Mouse (Mus musculus): ENCODE data around the gene Akap13.

Gene Akap13

GRCm38 (mm10) chr7:75559119-75559518 lies 103.8 kb downstream of the Akap13 start:
- DNase-seq (ENCODE audit: low spot score in 2 of 2) = no peak

GRCm38 (mm10) chr7:75559915-75560314 lies 104.6 kb downstream of the Akap13 start:
- DNase-seq (ENCODE audit: low spot score in 2 of 2) = no peak

GRCm38 (mm10) chr7:75560566-75560965 lies 105.2 kb downstream of the Akap13 start:
- no peak for DNase-seq (ENCODE audit: low spot score in 2 of 2)

- DNase-seq (ENCODE audit: low spot score in 2 of 2) = no peak
Observed at GRCm38 (mm10) chr7:75561134-75561533, 105.8 kb downstream of the Akap13 start.

GRCm38 (mm10) chr7:75568276-75568675 lies 112.9 kb downstream of the Akap13 start:
- no peak for DNase-seq (ENCODE audit: low spot score in 2 of 2)

GRCm38 (mm10) chr7:75568883-75569282 lies 113.5 kb downstream of the Akap13 start:
- no peak for DNase-seq (ENCODE audit: low spot score in 2 of 2)

GRCm38 (mm10) chr7:75570218-75570617 lies 114.9 kb downstream of the Akap13 start:
- DNase-seq (ENCODE audit: low spot score in 2 of 2) = no peak

GRCm38 (mm10) chr7:75571078-75571477 lies 115.7 kb downstream of the Akap13 start:
- no peak for DNase-seq (ENCODE audit: low spot score in 2 of 2)

GRCm38 (mm10) chr7:75572127-75572526 lies 116.8 kb downstream of the Akap13 start:
- DNase-seq (ENCODE audit: low spot score in 2 of 2) = no peak

GRCm38 (mm10) chr7:75575120-75575649 lies 119.9 kb downstream of the Akap13 start:
- no peak for DNase-seq (ENCODE audit: low spot score in 2 of 2)

- DNase-seq (ENCODE audit: low spot score in 2 of 2) = no peak
Observed at GRCm38 (mm10) chr7:75575800-75576585, 120.7 kb downstream of the Akap13 start.

GRCm38 (mm10) chr7:75576851-75577250 lies 121.5 kb downstream of the Akap13 start:
- DNase-seq (ENCODE audit: low spot score in 2 of 2) = no peak

GRCm38 (mm10) chr7:75577353-75577752 lies 122.0 kb downstream of the Akap13 start:
- DNase-seq (ENCODE audit: low spot score in 2 of 2) = no peak

- no peak for DNase-seq (ENCODE audit: low spot score in 2 of 2)
Observed at GRCm38 (mm10) chr7:75578647-75579046, 123.3 kb downstream of the Akap13 start.

GRCm38 (mm10) chr7:75582091-75582490 lies 126.8 kb downstream of the Akap13 start:
- DNase-seq (ENCODE audit: low spot score in 2 of 2) = no peak

GRCm38 (mm10) chr7:75584100-75584499 lies 128.8 kb downstream of the Akap13 start:
- no peak for DNase-seq (ENCODE audit: low spot score in 2 of 2)

GRCm38 (mm10) chr7:75585409-75585808 lies 130.1 kb downstream of the Akap13 start:
- no peak for DNase-seq (ENCODE audit: low spot score in 2 of 2)

- DNase-seq (ENCODE audit: low spot score in 2 of 2) = no peak
Observed at GRCm38 (mm10) chr7:75586113-75586512, 130.8 kb downstream of the Akap13 start.

- no peak for DNase-seq (ENCODE audit: low spot score in 2 of 2)
Observed at GRCm38 (mm10) chr7:75587727-75588126, 132.4 kb downstream of the Akap13 start.

- no peak for DNase-seq (ENCODE audit: low spot score in 2 of 2)
Observed at GRCm38 (mm10) chr7:75589304-75589973, 134.1 kb downstream of the Akap13 start.

- DNase-seq (ENCODE audit: low spot score in 2 of 2) = no peak
Observed at GRCm38 (mm10) chr7:75591961-75592360, 136.6 kb downstream of the Akap13 start.

- no peak for DNase-seq (ENCODE audit: low spot score in 2 of 2)
Observed at GRCm38 (mm10) chr7:75594801-75595200, 139.5 kb downstream of the Akap13 start.

- no peak for DNase-seq (ENCODE audit: low spot score in 2 of 2)
Observed at GRCm38 (mm10) chr7:75595268-75595667, 139.9 kb downstream of the Akap13 start.

Measured in frontal cortex, postnatal 10 days (tissue).